8 mouse cellular contexts compared by ENCODE assay signal in the genomic region with DNA sequence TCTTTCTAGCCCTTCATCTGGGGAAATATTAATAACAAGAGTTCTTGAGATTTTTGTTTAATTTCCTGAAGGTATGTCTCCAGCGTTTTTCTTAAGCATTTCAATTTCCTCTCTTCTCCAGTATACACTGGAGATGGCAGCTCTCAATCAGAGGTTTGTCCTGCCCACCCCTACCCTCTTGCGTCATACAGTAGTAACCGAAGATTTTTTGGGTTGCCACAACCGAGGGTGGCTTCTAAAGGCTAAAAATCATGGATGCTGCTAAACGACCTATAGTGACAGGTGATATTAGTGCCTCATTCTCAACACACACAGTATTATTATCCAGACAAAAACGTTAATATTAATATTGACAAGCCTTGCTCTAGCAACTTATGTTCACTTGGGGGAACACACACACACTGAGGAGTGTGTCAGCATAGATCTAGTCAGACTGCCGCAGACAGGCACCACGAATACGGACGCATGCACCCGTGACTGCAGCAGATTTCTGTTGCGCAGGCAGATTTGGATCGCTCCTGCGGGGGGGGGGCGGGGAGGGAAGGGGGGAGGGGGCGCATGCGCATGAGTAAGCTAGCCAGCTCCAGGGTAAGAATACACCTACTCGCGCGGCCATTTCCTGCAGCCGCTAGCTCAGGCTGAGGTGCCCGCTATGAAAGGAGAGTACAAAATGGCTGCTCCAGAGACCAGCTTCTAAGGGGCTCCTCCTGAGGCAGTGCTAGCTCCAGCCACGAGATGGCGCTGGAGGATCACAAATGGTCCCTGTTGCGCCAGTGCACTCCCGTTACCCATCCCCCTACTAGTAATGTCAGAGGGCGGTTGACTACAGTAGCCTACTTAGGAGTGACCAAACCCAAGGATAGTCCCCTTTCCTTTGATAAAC. TPM values are rescaled to one million over a fixed set of nuclear protein-coding genes. Genes with fewer than 3 reads are reported as not detected.
DNase-seq lines count a peak whose midpoint lies in the region; ATAC-seq and TF ChIP-seq lines count a peak whose summit lies in the region.

No protein-coding gene starts in this region.

- no peaks in the 10 kb centered on the region for H3K79me2 ChIP-seq in liver, adult 2 months (ENCODE audit: control insufficient read depth, insufficient read depth, low read length)
- H3K79me2 ChIP-seq in myocyte (ENCODE audit: control insufficient read depth, insufficient read depth), result no peaks in the 10 kb centered on the region

- H3K9me3 ChIP-seq in heart, embryonic 11.5 days (replicated peaks; ENCODE audit: control insufficient read depth, low read length), result no peaks in the 10 kb centered on the region
- no peaks in the 10 kb centered on the region for H3K9me3 ChIP-seq in kidney, embryonic 16.5 days (ENCODE audit: low read length)

- no peaks in the 10 kb centered on the region for H3K27me3 ChIP-seq in heart, embryonic 11.5 days (ENCODE audit: control insufficient read depth, insufficient read depth, low read length)
- no peaks in the 10 kb centered on the region; the same call in 1 of the 2 replicates for H3K27me3 ChIP-seq in kidney, embryonic 16.5 days (ENCODE audit: insufficient read depth, low read length)
- H3K27me3 ChIP-seq in liver, adult 2 months (ENCODE audit: control insufficient read depth, insufficient read depth, low read length), result no peaks in the 10 kb centered on the region
- H3K27me3 ChIP-seq in myocyte (ENCODE audit: control insufficient read depth, insufficient read depth, insufficient read length), result no peaks in the 10 kb centered on the region
- no peaks in the 10 kb centered on the region for H3K27me3 ChIP-seq in splenic B cell, adult 2 months (ENCODE audit: control insufficient read depth, insufficient read depth, low read length, poor library complexity, severe bottlenecking)

- H3ac ChIP-seq in myocyte (ENCODE audit: control insufficient read depth, insufficient read length), result no peak overlapping the region

- 18% methylated on average over 24 of the region's 27 CpGs for WGBS in heart, embryonic 11.5 days (ENCODE audit: insufficient replicate concordance)
- WGBS in kidney, embryonic 16.5 days, result 26% methylated on average over 26 of the region's 27 CpGs
- 1% methylated on average over 24 of the region's 27 CpGs for WGBS in liver, adult 2 months

- H3K9ac ChIP-seq in heart, embryonic 11.5 days (ENCODE audit: low read depth, low read length), result peak overlapping the region; percentile 48; the same call in 1 of the 2 replicates
- H3K9ac ChIP-seq in kidney, embryonic 16.5 days (replicated peaks; ENCODE audit: low read length), result peak overlapping the region; percentile 48; the same call in 1 of the 2 replicates
- H3K9ac ChIP-seq in liver, adult 2 months (ENCODE audit: low read depth, low read length), result peak overlapping the region; percentile 28

- peak overlapping the region; percentile 52 for H3K4me2 ChIP-seq in heart, embryonic 11.5 days
- H3K4me2 ChIP-seq in kidney, embryonic 16.5 days (replicated peaks; ENCODE audit: low read depth, low read length), result peak overlapping the region; percentile 52
- peak overlapping the region; percentile 64 for H3K4me2 ChIP-seq in myocyte (ENCODE audit: low read depth)

- ATAC-seq in heart, embryonic 11.5 days (replicated peaks; ENCODE audit: insufficient number of reproducible peaks, low FRiP score, low TSS enrichment), result peak; percentile 97
- peak; percentile 100 for ATAC-seq in kidney, embryonic 16.5 days (ENCODE audit: low FRiP score, low TSS enrichment)

- peak; percentile 50; the same call in 1 of the 2 replicates for TF ChIP-seq CTCF in bone marrow macrophage, adult 2 months (IDR thresholded peaks at IDR 0.05; ENCODE audit: low read depth, low read length)
- peak; percentile 86 for TF ChIP-seq CTCF in embryonic fibroblast, embryonic 13.5 days (IDR thresholded peaks at IDR 0.05; ENCODE audit: borderline replicate concordance, insufficient read depth, low read length)
- peak; percentile 96 for TF ChIP-seq CTCF in liver, adult 2 months (IDR thresholded peaks at IDR 0.05; ENCODE audit: low read depth, low read length)

- peak overlapping the region; percentile 42 for H3K4me3 ChIP-seq in bone marrow macrophage, adult 2 months (ENCODE audit: insufficient read depth, low read length)
- peak overlapping the region; percentile 15; the same call in 1 of the 2 replicates for H3K4me3 ChIP-seq in embryonic fibroblast, embryonic 13.5 days (ENCODE audit: insufficient read depth, low read length)
- peak overlapping the region; percentile 36 for H3K4me3 ChIP-seq in heart, embryonic 11.5 days (ENCODE audit: low read depth, low read length)
- peak overlapping the region; percentile 45 for H3K4me3 ChIP-seq in kidney, embryonic 16.5 days (ENCODE audit: low read length)
- peak overlapping the region; percentile 19 for H3K4me3 ChIP-seq in liver, adult 2 months (ENCODE audit: insufficient read depth, low read depth, low read length)
- H3K4me3 ChIP-seq in myocyte, result peak overlapping the region; percentile 12

- peak overlapping the region; percentile 85 for H3K27ac ChIP-seq in bone marrow macrophage, adult 2 months (ENCODE audit: insufficient read depth, low read depth, low read length)
- H3K27ac ChIP-seq in embryonic fibroblast, embryonic 13.5 days (ENCODE audit: insufficient read depth, low read length), result peak overlapping the region; percentile 80
- no peak overlapping the region for H3K27ac ChIP-seq in heart, embryonic 11.5 days (ENCODE audit: low read depth, low read length)
- peak overlapping the region; percentile 43; the same call in 1 of the 2 replicates for H3K27ac ChIP-seq in kidney, embryonic 16.5 days (ENCODE audit: low read length)
- peak overlapping the region; percentile 65 for H3K27ac ChIP-seq in liver, adult 2 months (replicated peaks; ENCODE audit: insufficient read depth, low read depth, low read length)

- no peaks in the 10 kb centered on the region for H3K36me3 ChIP-seq in heart, embryonic 11.5 days (ENCODE audit: control insufficient read depth, insufficient read depth, low read length)
- no peaks in the 10 kb centered on the region for H3K36me3 ChIP-seq in kidney, embryonic 16.5 days (ENCODE audit: insufficient read depth, low read length)
- H3K36me3 ChIP-seq in liver, adult 2 months (ENCODE audit: control insufficient read depth, insufficient read depth, low read length), result no peaks in the 10 kb centered on the region
- H3K36me3 ChIP-seq in myocyte (ENCODE audit: control insufficient read depth, insufficient read depth), result no peaks in the 10 kb centered on the region
- no peaks in the 10 kb centered on the region for H3K36me3 ChIP-seq in splenic B cell, adult 2 months (ENCODE audit: control insufficient read depth, insufficient read depth, low read length, poor library complexity, severe bottlenecking)

- peak; percentile 89 for DNase-seq in A20 (ENCODE audit: low read depth, low spot score)
- peak; percentile 82 for DNase-seq in liver, adult 2 months (ENCODE audit: extremely low read depth, low read depth, low spot score)
- peak; percentile 95 for DNase-seq in splenic B cell, adult 2 months (ENCODE audit: low read depth, low spot score)

- peaks cover 5% of the 10 kb centered on the region; the same call in 1 of the 2 replicates for H3K4me1 ChIP-seq in bone marrow macrophage, adult 2 months (ENCODE audit: control insufficient read depth, insufficient read depth, low read length)
- no peaks in the 10 kb centered on the region for H3K4me1 ChIP-seq in embryonic fibroblast, embryonic 13.5 days (ENCODE audit: control insufficient read depth, insufficient read depth, low read length)
- no peaks in the 10 kb centered on the region for H3K4me1 ChIP-seq in heart, embryonic 11.5 days (ENCODE audit: control insufficient read depth, insufficient read depth, low read length)
- no peaks in the 10 kb centered on the region for H3K4me1 ChIP-seq in kidney, embryonic 16.5 days (ENCODE audit: insufficient read depth, low read length)
- H3K4me1 ChIP-seq in liver, adult 2 months (ENCODE audit: control insufficient read depth, insufficient read depth, low read length), result no peaks in the 10 kb centered on the region

- no peak for TF ChIP-seq POLR2A in bone marrow macrophage, adult 2 months (IDR thresholded peaks at IDR 0.05; ENCODE audit: borderline replicate concordance, low read depth, low read length)
- TF ChIP-seq POLR2A in embryonic fibroblast, embryonic 13.5 days (IDR thresholded peaks at IDR 0.05; ENCODE audit: low read depth, low read length), result peak; percentile 83
- 0 out of 2 replicates have a peak, but pooled peaks have one; percentile 42 for TF ChIP-seq POLR2A in liver, adult 2 months (IDR thresholded peaks at IDR 0.05; ENCODE audit: extremely low read depth, insufficient read depth, low read length)
- peak; percentile 70 for TF ChIP-seq POLR2A in myocyte (IDR thresholded peaks at IDR 0.05; ENCODE audit: insufficient read length, low read depth)

RNA-seq across cellular contexts. Expression of a gene that starts 20.7 kb away (rescaled TPM):
- polyA plus RNA-seq in bone marrow macrophage, adult 2 months (2012; ENCODE audit: insufficient read depth, insufficient read length, missing spikeins), result not detected in 2 replicates
- 0.78 and 2.7 TPM in 2 replicates for polyA plus RNA-seq in embryonic fibroblast, embryonic 13.5 days (2011; ENCODE audit: insufficient read length, low read depth, missing spikeins)
- 6.1 and 6.9 TPM in 2 replicates for polyA plus RNA-seq in heart, embryonic 11.5 days (2014; fragmentation: Nextera tagmentation; extraction: Ambion mirVana)
- 7.5 and 7.6 TPM in 2 replicates for polyA plus RNA-seq in kidney, embryonic 16.5 days (2015; fragmentation: Nextera tagmentation; extraction: Ambion mirVana)
- total RNA-seq in liver, adult 2 months (2014; rRNA removed), result 0.13 and 0.18 TPM in 2 replicates
- 0.07 and 0.15 TPM in 2 replicates for polyA plus RNA-seq in liver, adult 2 months (2012; rRNA removed)
- polyA plus RNA-seq in myocyte (2012; fragmentation: generic; extraction: Trizol), result not detected

RNA-seq across cellular contexts. Expression of a gene that starts 29.1 kb away (rescaled TPM):
- polyA plus RNA-seq in bone marrow macrophage, adult 2 months (2012; ENCODE audit: insufficient read depth, insufficient read length, missing spikeins), result not detected in 2 replicates
- polyA plus RNA-seq in embryonic fibroblast, embryonic 13.5 days (2011; ENCODE audit: insufficient read length, low read depth, missing spikeins), result not detected in 2 replicates
- 0.17 TPM in 1 of 2 replicates, not detected in the other for polyA plus RNA-seq in heart, embryonic 11.5 days (2014; fragmentation: Nextera tagmentation; extraction: Ambion mirVana)
- polyA plus RNA-seq in kidney, embryonic 16.5 days (2015; fragmentation: Nextera tagmentation; extraction: Ambion mirVana), result 0.14 TPM in 1 of 2 replicates, not detected in the other
- not detected in 2 replicates for total RNA-seq in liver, adult 2 months (2014; rRNA removed)
- polyA plus RNA-seq in liver, adult 2 months (2012; rRNA removed), result not detected in 2 replicates
- polyA plus RNA-seq in myocyte (2012; fragmentation: generic; extraction: Trizol), result 0.07 TPM

RNA-seq across cellular contexts. Expression of a gene that starts 56.7 kb away (rescaled TPM):
- not detected in 2 replicates for polyA plus RNA-seq in bone marrow macrophage, adult 2 months (2012; ENCODE audit: insufficient read depth, insufficient read length, missing spikeins)
- not detected in 2 replicates for polyA plus RNA-seq in embryonic fibroblast, embryonic 13.5 days (2011; ENCODE audit: insufficient read length, low read depth, missing spikeins)
- polyA plus RNA-seq in heart, embryonic 11.5 days (2014; fragmentation: Nextera tagmentation; extraction: Ambion mirVana), result 0.08 TPM in 1 of 2 replicates, not detected in the other
- polyA plus RNA-seq in kidney, embryonic 16.5 days (2015; fragmentation: Nextera tagmentation; extraction: Ambion mirVana), result 0.04 and 0.10 TPM in 2 replicates
- not detected in 2 replicates for total RNA-seq in liver, adult 2 months (2014; rRNA removed)
- polyA plus RNA-seq in liver, adult 2 months (2012; rRNA removed), result not detected in 2 replicates
- not detected for polyA plus RNA-seq in myocyte (2012; fragmentation: generic; extraction: Trizol)
